Mouse (Mus musculus) C2C12 (cell line): ENCODE measurements around the gene Tsr1. TPM values are rescaled to one million over a fixed set of nuclear protein-coding genes. Genes with fewer than 3 reads are reported as not detected.

ENCODE experiments used
- H3K27me3 ChIP-seq: one replicate; pipeline ENCODE4 v1.6.1; 2011; ENCODE audit not compliant: control insufficient read depth, insufficient read depth, insufficient read length
- H3K36me3 ChIP-seq: one replicate; pipeline ENCODE4 v1.6.1; 2011; ENCODE audit not compliant: control insufficient read depth, insufficient read depth
- H3K4me3 ChIP-seq: one replicate; pipeline ENCODE4 v1.5.1; 2011; ENCODE audit warnings: mild to moderate bottlenecking, control low read depth; ENCODE audit not compliant: poor library complexity, insufficient read depth, severe bottlenecking
- H3K79me2 ChIP-seq: one replicate; pipeline ENCODE4 v1.6.1; 2011; ENCODE audit not compliant: control insufficient read depth, insufficient read depth
- H3K79me3 ChIP-seq: one replicate; pipeline ENCODE4 v1.6.1; 2011; ENCODE audit warnings: low read depth, control low read depth
- H3ac ChIP-seq: one replicate; pipeline ENCODE3; 2011; ENCODE audit warnings: low read depth; ENCODE audit not compliant: control insufficient read depth, insufficient read length
- CEBPB ChIP-seq: IDR thresholded peaks from one replicate; pipeline ENCODE4 v1.6.1; 2011; ENCODE audit warnings: low read depth, mild to moderate bottlenecking, control low read depth, moderate library complexity
- CTCF ChIP-seq: IDR thresholded peaks from one replicate; pipeline ENCODE4 v1.5.1; 2011; ENCODE audit not compliant: control insufficient read depth, insufficient read depth, insufficient read length
- FOSL1 ChIP-seq: IDR thresholded peaks from one replicate; pipeline ENCODE4 v1.8.0; 2011; ENCODE audit warnings: mild to moderate bottlenecking, low read length; ENCODE audit not compliant: poor library complexity, insufficient read depth, severe bottlenecking
- MAX ChIP-seq: IDR thresholded peaks from one replicate; pipeline ENCODE4 v1.6.1; 2011; ENCODE audit warnings: mild to moderate bottlenecking, control low read depth
- MYOD1 ChIP-seq: IDR thresholded peaks from one replicate; pipeline ENCODE4 v1.6.1; 2011; ENCODE audit warnings: low read depth; ENCODE audit not compliant: control insufficient read depth, insufficient read length
- MYOG ChIP-seq: IDR thresholded peaks from one replicate; pipeline ENCODE4 v1.6.1; 2011; ENCODE audit not compliant: control insufficient read depth, insufficient read length; ENCODE audit errors: extremely low read depth
- USF1 ChIP-seq: IDR thresholded peaks from one replicate; pipeline ENCODE4 v1.6.1; 2011; ENCODE audit warnings: low read depth, mild to moderate bottlenecking, control low read depth, moderate library complexity
- microRNA-seq: library from miRNA; unstranded; fragments of <30 nt; microRNA quantifications from one replicate; pipeline ENCODE4, GENCODE M21; 2019; ENCODE audit warnings: borderline microRNAs expressed
- polyA plus RNA-seq: library from polyadenylated mRNA; unstranded; fragments of >200 nt; fragmentation: generic; extraction: Trizol; gene quantifications from one replicate; pipeline ENCODE4 v1.2.1, GENCODE M21; 2012; ENCODE audit warnings: missing spikeins

Gene Tsr1
- polyA plus RNA-seq, 1 experiment, result 42.2 TPM

DNA sequence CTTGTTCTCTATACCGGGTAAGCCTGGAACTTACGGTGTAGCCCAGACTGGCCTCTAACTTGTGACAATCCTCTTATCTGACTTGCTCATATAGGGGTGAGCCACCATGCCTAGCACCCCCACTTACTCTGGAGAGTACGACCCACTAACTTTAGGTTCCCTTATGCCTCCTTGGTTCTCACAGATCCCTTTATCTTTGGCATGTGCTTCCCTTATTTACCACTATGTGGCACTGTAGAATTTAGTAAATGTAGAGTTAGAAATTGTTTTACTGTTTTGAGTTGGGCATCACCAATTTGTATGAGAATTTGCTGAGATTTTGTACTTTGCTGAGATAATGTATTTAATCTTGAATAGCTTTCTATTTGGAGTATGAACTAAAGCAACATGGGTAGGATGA lies 48.5 kb downstream of the Tsr1 start:
- Histone ChIP-seq H3K4me3 (no peak overlapping the region), H3ac (no peak overlapping the region), H3K79me2 (no peaks in the 10 kb centered on the region), H3K79me3 (no peaks in the 10 kb centered on the region), H3K27me3 (no peaks in the 10 kb centered on the region), H3K36me3 (peaks cover 41% of the 10 kb centered on the region)
- peak; percentile 2 for TF ChIP-seq CTCF
- TF ChIP-seq USF1, result no peak

DNA sequence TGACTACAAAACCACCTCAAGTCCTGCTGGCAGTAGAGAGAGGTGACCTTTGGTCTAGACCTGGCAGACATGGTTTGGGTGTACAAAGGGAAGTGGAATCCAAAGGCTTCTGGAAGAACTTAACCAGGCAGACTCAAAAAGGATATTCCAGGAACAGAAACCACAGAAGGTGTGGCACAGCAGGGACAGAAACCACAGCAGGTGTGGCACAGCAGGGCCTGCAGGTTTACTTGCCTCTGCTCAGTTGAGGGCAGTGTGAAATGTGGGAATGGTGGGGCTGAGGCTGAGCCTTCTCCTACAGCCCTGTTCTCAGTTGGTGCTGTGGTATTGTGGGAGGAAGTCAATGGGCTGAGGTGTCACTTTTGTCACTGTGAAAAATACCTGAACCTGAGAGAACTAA lies 57.0 kb downstream of the Tsr1 start:
- H3K36me3 ChIP-seq, result peaks cover 26% of the 10 kb centered on the region
- TF ChIP-seq CTCF, result no peak

DNA sequence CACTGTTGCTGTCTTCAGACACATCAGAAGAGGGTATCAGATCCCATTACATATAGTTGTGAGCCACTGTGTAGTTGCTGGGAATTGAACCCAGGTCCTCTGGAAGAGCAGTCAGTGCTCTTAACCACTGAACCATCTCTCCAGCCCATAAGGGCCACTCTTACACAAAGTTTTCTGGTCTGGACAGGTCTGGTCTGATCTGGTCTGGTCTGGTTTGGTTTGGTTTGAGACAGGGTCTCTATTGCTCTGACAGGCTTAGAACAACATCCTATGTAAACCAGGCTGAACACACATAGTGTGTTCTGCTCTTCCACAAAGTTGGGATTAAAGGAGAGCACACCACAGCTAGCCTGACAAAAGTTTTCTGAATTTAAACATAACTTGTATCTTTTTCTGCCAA lies 58.1 kb downstream of the Tsr1 start:
- Histone ChIP-seq H3K36me3 (peaks cover 26% of the 10 kb centered on the region), H3K79me2 (peaks cover 7% of the 10 kb centered on the region), H3K27me3 (no peaks in the 10 kb centered on the region), H3ac (no peak overlapping the region), H3K79me3 (no peaks in the 10 kb centered on the region), H3K4me3 (no peak overlapping the region)
- TF ChIP-seq CTCF (no peak), MYOG (no peak), FOSL1 (no peak), USF1 (no peak), MAX (no peak), MYOD1 (no peak), CEBPB (no peak)

More for the DNA sequence above, 57.0 kb downstream of the Tsr1 start:
- H3K79me2 ChIP-seq, result peaks cover 7% of the 10 kb centered on the region
- no peaks in the 10 kb centered on the region for H3K27me3 ChIP-seq
- H3K4me3 ChIP-seq, result no peak overlapping the region
- H3ac ChIP-seq, result no peak overlapping the region
- no peaks in the 10 kb centered on the region for H3K79me3 ChIP-seq

DNA sequence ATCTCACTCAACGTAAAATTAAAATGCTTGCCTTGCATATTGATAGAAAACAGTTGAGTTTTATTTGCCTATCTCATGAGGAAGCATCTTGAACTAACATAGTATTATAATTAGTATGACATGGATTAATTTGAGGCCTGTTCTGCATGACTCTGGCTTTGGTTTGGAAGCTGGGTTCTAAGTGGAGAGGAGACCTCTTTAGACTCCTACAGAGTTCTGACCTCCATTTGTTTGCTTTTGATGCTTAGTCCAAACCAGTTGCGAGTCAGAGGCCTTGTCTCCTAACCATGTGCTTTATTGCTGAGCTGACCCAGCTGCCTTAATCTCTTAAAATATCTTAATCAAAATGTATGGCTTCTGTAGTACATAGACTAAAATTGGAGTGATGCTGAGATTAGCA lies 59.7 kb downstream of the Tsr1 start:
- H3K27me3 ChIP-seq, result no peaks in the 10 kb centered on the region
- H3K79me3 ChIP-seq, result no peaks in the 10 kb centered on the region
- H3K36me3 ChIP-seq, result peaks cover 21% of the 10 kb centered on the region
- H3K4me3 ChIP-seq, result no peak overlapping the region
- no peak overlapping the region for H3ac ChIP-seq
- H3K79me2 ChIP-seq, result peaks cover 7% of the 10 kb centered on the region
- no peak for TF ChIP-seq USF1
- no peak for TF ChIP-seq CTCF
- no peak for TF ChIP-seq CEBPB
- no peak for TF ChIP-seq MYOD1
- no peak for TF ChIP-seq MYOG
- no peak for TF ChIP-seq MAX
- TF ChIP-seq FOSL1, result no peak

Small RNAs within 50 kb of the gene (microRNA-seq; reads per million reads assigned to microRNA genes)
- not detected for gene Mir6926

Other genes with a start within 250 kb of the Tsr1 start
- gene Cluh, start 248.6 kb upstream of the Tsr1 start, polyA plus RNA-seq, result 61.1 TPM
- gene Pafah1b1, start 173.4 kb upstream of the Tsr1 start, polyA plus RNA-seq, result 30.8 TPM
- 17.3 TPM for gene Mettl16, start 127.2 kb upstream of the Tsr1 start, polyA plus RNA-seq
- gene Mnt, start 67.2 kb upstream of the Tsr1 start, polyA plus RNA-seq, result 7.5 TPM
- gene Sgsm2, start 1.0 kb upstream of the Tsr1 start, polyA plus RNA-seq, result 7.8 TPM
- gene Smg6, start 27.8 kb downstream of the Tsr1 start, polyA plus RNA-seq, result 7.5 TPM
- gene Srr, start 27.9 kb downstream of the Tsr1 start, polyA plus RNA-seq, result 2.9 TPM